Mouse (Mus musculus) hindbrain, embryonic 16.5 days (tissue): ENCODE results near the gene Tm6sf1. TPM values are rescaled to one million over a fixed set of nuclear protein-coding genes. Genes with fewer than 3 reads are reported as not detected.
"Not testable (repeated sequence)": the region's sequence is repeated elsewhere in the genome, so short reads cannot be mapped to it uniquely, and the experiment has no call there.

Experiments
- ATAC-seq: fragments of 200-750 bp; cut with Nextera tagmentation; 2 replicates; pipeline ENCODE4 v1.8.0; 2017; ENCODE audit warnings: moderate TSS enrichment, moderate library complexity
- H3K27ac ChIP-seq: fragments of 300-500 bp; sonication (generic); 2 replicates; pipeline ENCODE4 v1.5.1; 2014; ENCODE audit warnings: low read depth, mild to moderate bottlenecking, control low read depth, low read length, moderate library complexity
- H3K27me3 ChIP-seq: fragments of 300-500 bp; sonication (generic); replicated peaks from 2 replicates; pipeline ENCODE4 v1.6.1; 2014; ENCODE audit warnings: low read length; ENCODE audit not compliant: control insufficient read depth, insufficient read depth
- H3K36me3 ChIP-seq: fragments of 300-500 bp; sonication (generic); 2 replicates; pipeline ENCODE4 v1.6.1; 2014; ENCODE audit warnings: mild to moderate bottlenecking, low read length, moderate library complexity, mixed read lengths; ENCODE audit not compliant: control insufficient read depth, insufficient read depth
- H3K4me1 ChIP-seq: fragments of 300-500 bp; sonication (generic); 2 replicates; pipeline ENCODE4 v1.6.1; 2014; ENCODE audit warnings: low read depth, low read length; ENCODE audit not compliant: control insufficient read depth, insufficient read depth
- H3K4me2 ChIP-seq: fragments of 300-500 bp; sonication (generic); 2 replicates; pipeline ENCODE4 v1.6.1; 2014; ENCODE audit warnings: mild to moderate bottlenecking, low read length, control low read depth, moderate library complexity
- H3K4me3 ChIP-seq: fragments of 300-500 bp; sonication (generic); 2 replicates; pipeline ENCODE4 v1.5.1; 2014; ENCODE audit warnings: mild to moderate bottlenecking, low read length, control low read depth, moderate library complexity
- H3K9ac ChIP-seq: fragments of 300-500 bp; sonication (generic); 2 replicates; pipeline ENCODE4 v1.6.1; 2014; ENCODE audit warnings: low read depth, mild to moderate bottlenecking, control low read depth, low read length, moderate library complexity
- H3K9me3 ChIP-seq: fragments of 300-500 bp; sonication (generic); 2 replicates; pipeline ENCODE4 v1.6.1; 2014; ENCODE audit warnings: mild to moderate bottlenecking, low read length, moderate library complexity; ENCODE audit not compliant: control insufficient read depth
- WGBS: fragments of 180-500 bp; shearing (Covaris S2); extraction: QIAGEN DNeasy Blood & Tissue Kit; methylation state at CpG from one replicate; pipeline ENCODE4 v1.1.7; 2014; 5-methylcytosine and 5-hydroxymethylcytosine counted together
- polyA plus RNA-seq: library from polyadenylated mRNA; unstranded; fragments of >200 nt; fragmentation: Nextera tagmentation; extraction: Ambion mirVana; gene quantifications from 2 replicates; pipeline ENCODE4 v1.2.1, GENCODE M21; 2015

The Tm6sf1 gene
- polyA plus RNA-seq, 1 experiment from 2014 or later, result 9.0 TPM

DNA sequence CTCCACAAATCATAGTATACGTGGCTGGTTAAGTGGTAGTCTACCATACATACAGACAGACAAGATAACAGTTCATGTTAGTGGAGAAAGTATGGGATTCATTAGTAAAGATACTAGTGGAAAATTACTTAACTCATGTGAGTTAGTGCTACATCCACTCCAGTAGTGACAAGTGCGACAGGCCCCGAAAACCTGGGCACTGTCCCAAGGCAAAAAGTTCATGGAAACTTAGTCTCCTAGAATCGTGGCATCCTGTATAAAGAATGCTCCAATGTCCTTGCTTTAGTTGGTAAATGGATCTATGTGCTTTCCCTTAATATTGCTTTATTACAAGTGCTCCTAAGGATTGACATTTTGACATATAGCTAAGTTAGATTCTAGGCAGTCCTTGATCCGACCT, 21.0 kb upstream of the Tm6sf1 start:
- not testable (repeated sequence) for H3K27ac ChIP-seq, H3K4me1 ChIP-seq, H3K4me3 ChIP-seq, H3K9me3 ChIP-seq, ATAC-seq, H3K9ac ChIP-seq, H3K27me3 ChIP-seq, H3K4me2 ChIP-seq, H3K36me3 ChIP-seq
- 90% methylated on average over 5 of the region's 5 CpGs for WGBS

DNA sequence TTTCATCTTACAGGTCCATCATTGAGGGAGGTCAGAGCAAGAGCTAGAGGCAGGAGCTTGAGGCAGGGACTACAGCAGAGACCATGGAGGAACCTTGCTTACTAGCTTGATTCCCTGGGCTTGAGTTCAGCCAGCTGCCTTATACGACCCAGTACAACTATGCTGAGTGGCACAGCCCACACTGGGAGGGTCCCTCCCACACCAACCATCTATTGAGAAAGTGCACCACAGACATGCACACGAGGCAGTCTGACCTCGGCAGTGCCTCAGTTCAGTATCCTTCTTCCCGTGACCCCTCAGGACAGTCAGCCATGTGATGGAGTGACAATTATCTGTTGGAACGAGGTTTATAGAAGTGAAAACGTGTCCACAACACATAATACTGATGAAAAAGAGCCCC, 19.1 kb upstream of the Tm6sf1 start:
- no peak overlapping the region for H3K27ac ChIP-seq
- H3K9me3 ChIP-seq, result no peaks in the 10 kb centered on the region
- ATAC-seq, result no peak; the same call in 1 of the 2 replicates
- no peak overlapping the region for H3K4me3 ChIP-seq
- no peaks in the 10 kb centered on the region for H3K36me3 ChIP-seq
- no peak overlapping the region for H3K9ac ChIP-seq
- 61% methylated on average over 6 of the region's 6 CpGs for WGBS
- no peaks in the 10 kb centered on the region for H3K4me1 ChIP-seq
- no peaks in the 10 kb centered on the region for H3K27me3 ChIP-seq
- no peak overlapping the region for H3K4me2 ChIP-seq

DNA sequence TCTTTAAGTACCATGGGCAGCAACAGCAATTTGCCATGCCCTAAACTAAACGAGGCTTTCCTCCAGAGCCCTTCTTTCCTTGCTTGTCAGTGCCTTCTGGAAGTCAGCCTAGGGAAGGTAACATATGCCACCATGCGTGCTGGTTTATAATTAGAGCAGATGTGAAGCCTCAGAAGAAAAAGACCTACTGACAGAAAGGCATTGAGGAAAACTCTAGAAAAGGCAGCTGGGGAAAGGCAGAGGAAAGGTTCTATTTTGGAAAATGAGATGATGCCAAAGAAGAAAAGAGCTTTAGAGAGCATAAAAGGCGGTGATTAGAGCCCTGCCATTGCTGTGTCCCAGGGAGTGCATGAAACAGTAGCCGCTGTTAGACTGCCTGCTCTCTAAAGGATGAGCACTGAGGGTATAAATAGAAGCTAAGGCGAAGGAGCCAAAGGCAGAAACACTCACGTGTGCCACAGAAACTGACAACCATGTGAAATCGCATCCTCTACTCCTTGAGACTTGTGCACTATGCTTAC, 18.1 kb upstream of the Tm6sf1 start:
- no peak overlapping the region for H3K27ac ChIP-seq

GRCm38 (mm10) chr7:81841439-81841838, 17.4 kb upstream of the Tm6sf1 start:
- Histone ChIP-seq H3K9ac (no peak overlapping the region), H3K4me2 (no peak overlapping the region), H3K36me3 (no peaks in the 10 kb centered on the region), H3K4me1 (no peaks in the 10 kb centered on the region), H3K27me3 (no peaks in the 10 kb centered on the region), H3K27ac (no peak overlapping the region), H3K4me3 (no peak overlapping the region), H3K9me3 (no peaks in the 10 kb centered on the region)
- ATAC-seq, result no peak
- 85% methylated on average over 6 of the region's 6 CpGs for WGBS

More for the DNA sequence above, 18.1 kb upstream of the Tm6sf1 start:
- Histone ChIP-seq H3K9ac (no peak overlapping the region), H3K4me1 (no peaks in the 10 kb centered on the region), H3K9me3 (no peaks in the 10 kb centered on the region), H3K36me3 (no peaks in the 10 kb centered on the region), H3K4me3 (no peak overlapping the region), H3K4me2 (no peak overlapping the region), H3K27me3 (no peaks in the 10 kb centered on the region)
- WGBS, result 53% methylated on average over 7 of the region's 7 CpGs
- ATAC-seq, result no peak

GRCm38 (mm10) chr7:81842141-81842540, 16.7 kb upstream of the Tm6sf1 start:
- Histone ChIP-seq H3K4me3 (no peak overlapping the region), H3K4me1 (no peaks in the 10 kb centered on the region), H3K27ac (no peak overlapping the region), H3K9ac (no peak overlapping the region), H3K9me3 (no peaks in the 10 kb centered on the region), H3K36me3 (no peaks in the 10 kb centered on the region), H3K4me2 (no peak overlapping the region), H3K27me3 (no peaks in the 10 kb centered on the region)
- WGBS, result 93% methylated on average over 7 of the region's 7 CpGs
- ATAC-seq, result no peak

DNA sequence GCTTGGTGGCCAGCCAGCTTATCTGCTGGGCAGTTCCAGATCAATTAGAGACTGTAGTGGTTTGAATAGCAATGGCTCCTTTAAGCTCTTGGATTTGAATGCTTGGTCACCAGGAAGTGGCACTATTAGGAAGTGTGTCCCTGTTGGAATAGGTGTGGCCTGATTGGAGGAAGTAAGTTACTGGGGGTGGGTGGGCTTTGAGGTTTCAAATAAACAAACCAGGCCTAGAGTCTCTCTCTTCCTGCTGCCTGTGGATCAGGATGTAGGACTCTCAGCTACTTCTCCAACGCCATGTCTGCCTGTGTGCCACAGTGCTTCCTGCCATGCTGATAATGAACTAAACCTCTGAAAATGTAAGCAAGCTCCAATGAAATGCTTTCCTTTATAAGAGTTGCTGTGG, 15.8 kb upstream of the Tm6sf1 start:
- 83% methylated on average over 1 of the region's 1 CpGs for WGBS
- Histone ChIP-seq H3K36me3 (no peaks in the 10 kb centered on the region), H3K27me3 (no peaks in the 10 kb centered on the region), H3K9ac (no peak overlapping the region), H3K27ac (no peak overlapping the region), H3K4me1 (no peaks in the 10 kb centered on the region), H3K4me3 (no peak overlapping the region), H3K4me2 (no peak overlapping the region), H3K9me3 (no peaks in the 10 kb centered on the region)
- ATAC-seq, result no peak

GRCm38 (mm10) chr7:81843903-81844302, 14.9 kb upstream of the Tm6sf1 start:
- no peak overlapping the region for H3K4me3 ChIP-seq
- no peak overlapping the region for H3K9ac ChIP-seq
- H3K27ac ChIP-seq, result no peak overlapping the region
- H3K36me3 ChIP-seq, result no peaks in the 10 kb centered on the region
- 80% methylated on average over 8 of the region's 8 CpGs for WGBS
- no peaks in the 10 kb centered on the region for H3K27me3 ChIP-seq
- H3K4me2 ChIP-seq, result no peak overlapping the region
- ATAC-seq, result no peak
- H3K9me3 ChIP-seq, result no peaks in the 10 kb centered on the region
- no peaks in the 10 kb centered on the region for H3K4me1 ChIP-seq

DNA sequence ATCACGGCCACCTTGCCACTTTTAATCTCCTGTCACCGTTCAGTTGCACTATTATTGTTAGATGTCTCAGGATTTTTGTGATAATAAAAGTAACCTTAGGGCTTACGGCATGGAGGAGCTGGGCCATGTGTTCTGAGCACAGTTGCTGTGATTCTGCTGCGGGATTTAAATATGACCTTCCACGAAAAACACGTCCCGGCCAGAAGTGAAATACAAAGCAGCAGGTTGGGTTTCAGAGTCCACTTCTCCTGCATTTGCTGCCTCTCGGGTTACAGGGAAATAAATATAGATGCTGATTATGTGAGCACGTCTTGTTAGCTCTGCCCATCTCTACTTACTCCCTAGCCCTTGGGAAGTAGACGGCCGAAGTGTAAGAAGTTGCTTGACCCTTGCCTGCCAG, 14.0 kb upstream of the Tm6sf1 start:
- H3K9ac ChIP-seq, result no peak overlapping the region
- no peaks in the 10 kb centered on the region for H3K27me3 ChIP-seq
- no peaks in the 10 kb centered on the region for H3K36me3 ChIP-seq
- WGBS, result 86% methylated on average over 11 of the region's 11 CpGs
- H3K27ac ChIP-seq, result no peak overlapping the region
- H3K4me2 ChIP-seq, result no peak overlapping the region
- H3K9me3 ChIP-seq, result no peaks in the 10 kb centered on the region
- no peak for ATAC-seq
- H3K4me3 ChIP-seq, result no peak overlapping the region
- H3K4me1 ChIP-seq, result no peaks in the 10 kb centered on the region

DNA sequence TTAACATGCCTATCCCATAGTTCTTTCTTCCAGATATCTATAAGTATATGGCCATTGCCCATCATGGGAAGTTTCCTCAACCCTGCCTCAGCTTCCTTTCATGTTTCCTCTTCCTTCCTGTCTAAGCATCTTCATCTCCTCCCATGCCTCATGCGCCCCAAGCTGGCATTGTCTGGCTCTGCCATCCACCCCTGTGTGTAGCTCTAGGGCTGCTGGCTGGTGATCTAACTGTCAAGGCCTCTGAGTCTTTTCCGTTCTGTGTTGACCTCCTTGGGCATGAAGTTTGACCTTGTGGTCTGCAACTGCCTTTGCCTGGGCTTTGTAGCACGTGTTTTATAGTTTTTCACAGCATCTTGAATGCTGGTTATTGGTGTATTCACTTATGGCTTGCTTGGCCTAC, 13.5 kb upstream of the Tm6sf1 start:
- 84% methylated on average over 3 of the region's 3 CpGs for WGBS
- Histone ChIP-seq H3K9ac (no peak overlapping the region), H3K27ac (no peak overlapping the region), H3K27me3 (no peaks in the 10 kb centered on the region), H3K36me3 (no peaks in the 10 kb centered on the region), H3K4me2 (no peak overlapping the region), H3K4me1 (no peaks in the 10 kb centered on the region), H3K4me3 (no peak overlapping the region), H3K9me3 (no peaks in the 10 kb centered on the region)
- ATAC-seq, result no peak

DNA sequence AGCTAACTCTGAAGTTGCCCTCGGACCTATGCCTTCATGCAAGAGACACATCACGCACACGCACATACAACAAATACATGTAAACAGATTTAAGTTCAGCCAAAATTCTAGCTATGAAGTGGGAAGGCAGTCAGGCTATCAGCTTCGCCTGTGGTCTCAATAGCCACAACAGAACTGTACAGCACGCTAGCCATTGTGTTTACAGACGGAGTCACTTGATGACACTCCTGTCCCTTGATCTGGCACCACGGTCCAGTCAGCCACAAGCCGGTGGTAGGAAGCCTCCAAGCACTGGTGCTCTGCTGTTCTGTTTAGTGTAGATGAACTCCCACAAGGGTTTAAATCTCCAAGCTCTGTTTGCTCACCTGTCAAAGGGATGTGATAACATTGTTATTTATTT, 12.8 kb upstream of the Tm6sf1 start:
- H3K27ac ChIP-seq, result no peak overlapping the region
- no peak for ATAC-seq
- 88% methylated on average over 8 of the region's 8 CpGs for WGBS

More for the DNA sequence above, 12.8 kb upstream of the Tm6sf1 start:
- Histone ChIP-seq H3K4me1 (no peaks in the 10 kb centered on the region), H3K27me3 (no peaks in the 10 kb centered on the region), H3K4me2 (no peak overlapping the region), H3K9ac (no peak overlapping the region), H3K36me3 (no peaks in the 10 kb centered on the region), H3K9me3 (no peaks in the 10 kb centered on the region), H3K4me3 (no peak overlapping the region)
